Mouse (Mus musculus) embryonic facial prominence, embryonic 14.5 days (tissue): ENCODE data around the gene Zfp740. TPM values are rescaled to one million over a fixed set of nuclear protein-coding genes. Genes with fewer than 3 reads are reported as not detected.
"Not testable (repeated sequence)": the region's sequence is repeated elsewhere in the genome, so short reads cannot be mapped to it uniquely, and the experiment has no call there.

ENCODE experiments used
- ATAC-seq: fragments of 200-750 bp; cut with Nextera tagmentation; 2 replicates; pipeline ENCODE4 v1.8.0; 2017; ENCODE audit warnings: low read depth, moderate number of reproducible peaks, moderate TSS enrichment
- DNase-seq: peaks from one replicate; pipeline ENCODE4 v3.0.0-alpha.2; 2015; ENCODE audit warnings: low spot score
- H3K27ac ChIP-seq: fragments of 300-500 bp; sonication (generic); replicated peaks from 2 replicates; pipeline ENCODE4 v1.5.1; 2014; ENCODE audit warnings: low read depth, mild to moderate bottlenecking, low read length, moderate library complexity
- H3K27me3 ChIP-seq: fragments of 300-500 bp; sonication (generic); replicated peaks from 2 replicates; pipeline ENCODE4 v1.6.1; 2014; ENCODE audit warnings: low read length; ENCODE audit not compliant: control insufficient read depth, insufficient read depth
- H3K36me3 ChIP-seq: fragments of 300-500 bp; sonication (generic); 2 replicates; pipeline ENCODE4 v1.6.1; 2014; ENCODE audit warnings: low read length, mixed read lengths; ENCODE audit not compliant: control insufficient read depth, insufficient read depth
- H3K4me1 ChIP-seq: fragments of 300-500 bp; sonication (generic); 2 replicates; pipeline ENCODE4 v1.6.1; 2014; ENCODE audit warnings: antibody characterized with exemption, low read length; ENCODE audit not compliant: control insufficient read depth, insufficient read depth
- H3K4me2 ChIP-seq: fragments of 300-500 bp; sonication (generic); 2 replicates; pipeline ENCODE4 v1.6.1; 2014; ENCODE audit warnings: low read depth, mild to moderate bottlenecking, low read length, moderate library complexity, mixed read lengths
- H3K4me3 ChIP-seq: fragments of 300-500 bp; sonication (generic); 2 replicates; pipeline ENCODE4 v1.5.1; 2014; ENCODE audit warnings: low read depth, mild to moderate bottlenecking, low read length
- H3K9ac ChIP-seq: fragments of 300-500 bp; sonication (generic); 2 replicates; pipeline ENCODE4 v1.6.1; 2014; ENCODE audit warnings: low read depth, mild to moderate bottlenecking, low read length, moderate library complexity, mixed read lengths
- H3K9me3 ChIP-seq: fragments of 300-500 bp; sonication (generic); 2 replicates; pipeline ENCODE4 v1.6.1; 2016; ENCODE audit warnings: low read length; ENCODE audit not compliant: control insufficient read depth
- WGBS: fragments of 180-500 bp; shearing (Covaris S2); extraction: QIAGEN DNeasy Blood & Tissue Kit; methylation state at CpG from one replicate; pipeline ENCODE4 v1.1.7; 2014; 5-methylcytosine and 5-hydroxymethylcytosine counted together
- polyA plus RNA-seq: library from polyadenylated mRNA; unstranded; fragments of >200 nt; fragmentation: Nextera tagmentation; extraction: Ambion mirVana; gene quantifications from 2 replicates; pipeline ENCODE4 v1.2.1, GENCODE M21; 2014

Gene Zfp740
- polyA plus RNA-seq, 1 experiment from 2014 or later: 48.6 TPM

- not testable (repeated sequence) for H3K36me3 ChIP-seq, H3K4me1 ChIP-seq, H3K4me3 ChIP-seq, H3K9ac ChIP-seq, H3K4me2 ChIP-seq, H3K27ac ChIP-seq, ATAC-seq, H3K9me3 ChIP-seq, DNase-seq
- peaks cover 11% of the 10 kb centered on the region; the same call in 1 of the 2 replicates for H3K27me3 ChIP-seq
- WGBS: 70% methylated on average over 6 of the region's 6 CpGs
Observed at GRCm38 (mm10) chr15:102225619-102226018, 22.6 kb downstream of the Zfp740 start.

- H3K9me3 ChIP-seq: no peaks in the 10 kb centered on the region
- no peaks in the 10 kb centered on the region for H3K4me1 ChIP-seq
- H3K4me3 ChIP-seq: no peak overlapping the region
- H3K4me2 ChIP-seq: no peak overlapping the region
- ATAC-seq: no peak
- peaks cover 16% of the 10 kb centered on the region for H3K36me3 ChIP-seq
- H3K27ac ChIP-seq: no peak overlapping the region
- H3K27me3 ChIP-seq: no peaks in the 10 kb centered on the region
- 69% methylated on average over 17 of the region's 17 CpGs for WGBS
- H3K9ac ChIP-seq: no peak overlapping the region
- no peak for DNase-seq
Observed at GRCm38 (mm10) chr15:102230408-102231321, 27.6 kb downstream of the Zfp740 start.

- Histone ChIP-seq H3K4me3 (no peak within 1 kb of the TSS), H3K27me3 (no peaks in the 10 kb centered on the region), H3K9me3 (no peaks in the 10 kb centered on the region), H3K9ac (no peak within 1 kb of the TSS), H3K4me2 (no peak within 1 kb of the TSS), H3K27ac (no peak within 1 kb of the TSS), H3K4me1 (no peaks in the 10 kb centered on the region), H3K36me3 (peaks cover 24% of the 10 kb centered on the region)
- WGBS: 55% methylated on average over 6 of the region's 6 CpGs
- DNase-seq (no peak), ATAC-seq (no peak)
Observed at GRCm38 (mm10) chr15:102231748-102232147, 28.7 kb downstream of the Zfp740 start, which contains the start of gene Itgb7. Gene Itgb7, minus strand, starts transcription at chr15:102231944.

GRCm38 (mm10) chr15:102232764-102233163, 29.7 kb downstream of the Zfp740 start:
- H3K27ac ChIP-seq: no peak overlapping the region
- no peak overlapping the region for H3K9ac ChIP-seq
- H3K9me3 ChIP-seq: no peaks in the 10 kb centered on the region
- no peaks in the 10 kb centered on the region for H3K4me1 ChIP-seq
- no peaks in the 10 kb centered on the region for H3K27me3 ChIP-seq
- no peak overlapping the region for H3K4me3 ChIP-seq
- WGBS: 75% methylated on average over 7 of the region's 7 CpGs
- no peak for ATAC-seq
- H3K36me3 ChIP-seq: peaks cover 35% of the 10 kb centered on the region
- DNase-seq: no peak
- H3K4me2 ChIP-seq: no peak overlapping the region

- H3K27me3 ChIP-seq: no peaks in the 10 kb centered on the region
- H3K9me3 ChIP-seq: no peaks in the 10 kb centered on the region
- 16% methylated on average over 2 of the region's 2 CpGs for WGBS
- ATAC-seq: no peak
- no peak overlapping the region for H3K4me2 ChIP-seq
- DNase-seq: no peak
- peaks cover 45% of the 10 kb centered on the region for H3K36me3 ChIP-seq
- H3K4me1 ChIP-seq: no peaks in the 10 kb centered on the region
- H3K27ac ChIP-seq: no peak overlapping the region
- H3K4me3 ChIP-seq: no peak overlapping the region
- no peak overlapping the region for H3K9ac ChIP-seq
Observed at GRCm38 (mm10) chr15:102233896-102234295, 30.8 kb downstream of the Zfp740 start.

GRCm38 (mm10) chr15:102235371-102236027, 32.5 kb downstream of the Zfp740 start:
- Histone ChIP-seq H3K9ac (no peak overlapping the region; the same call in 1 of the 2 replicates), H3K27me3 (no peaks in the 10 kb centered on the region), H3K9me3 (no peaks in the 10 kb centered on the region), H3K27ac (0 out of 2 replicates have a peak overlapping the region, but pooled peaks have one; percentile 19), H3K4me1 (no peaks in the 10 kb centered on the region), H3K4me2 (peak overlapping the region; percentile 3; the same call in 1 of the 2 replicates), H3K36me3 (peaks cover 60% of the 10 kb centered on the region), H3K4me3 (no peak overlapping the region)
- ATAC-seq (peak; percentile 76), DNase-seq (peak; percentile 85)
- 39% methylated on average over 18 of the region's 21 CpGs for WGBS

- H3K27ac ChIP-seq: no peak overlapping the region
- H3K4me1 ChIP-seq: peaks cover 14% of the 10 kb centered on the region
- no peak overlapping the region for H3K4me2 ChIP-seq
- 87% methylated on average over 14 of the region's 14 CpGs for WGBS
- ATAC-seq (no peak), DNase-seq (no peak)
- no peaks in the 10 kb centered on the region for H3K9me3 ChIP-seq
- peaks cover 80% of the 10 kb centered on the region for H3K36me3 ChIP-seq
- no peak overlapping the region for H3K9ac ChIP-seq
- H3K4me3 ChIP-seq: no peak overlapping the region
- H3K27me3 ChIP-seq: no peaks in the 10 kb centered on the region
Observed at GRCm38 (mm10) chr15:102238543-102239259, 35.7 kb downstream of the Zfp740 start.

- Histone ChIP-seq H3K4me1 (peaks cover 19% of the 10 kb centered on the region), H3K36me3 (peaks cover 78% of the 10 kb centered on the region), H3K4me3 (0 out of 2 replicates have a peak overlapping the region, but pooled peaks have one; percentile 4), H3K27me3 (no peaks in the 10 kb centered on the region), H3K4me2 (no peak overlapping the region), H3K9ac (no peak overlapping the region), H3K27ac (no peak overlapping the region), H3K9me3 (no peaks in the 10 kb centered on the region)
- WGBS: 13% methylated on average over 9 of the region's 9 CpGs
- ATAC-seq (peak; percentile 41), DNase-seq (peak; percentile 78)
Observed at GRCm38 (mm10) chr15:102239260-102239590, 36.2 kb downstream of the Zfp740 start.
